Mouse (Mus musculus) bone marrow macrophage, adult 2 months (primary cell): ENCODE results near the gene Zfp706. TPM values are rescaled to one million over a fixed set of nuclear protein-coding genes. Genes with fewer than 3 reads are reported as not detected.
A peak's percentile ranks its signal among the peaks of the same experiment; 100 is the strongest.

ENCODE experiments used
- H3K27ac ChIP-seq: 2 replicates; pipeline ENCODE4 v1.5.1; 2012; ENCODE audit warnings: low read depth, low read length; ENCODE audit not compliant: insufficient read depth
- H3K4me1 ChIP-seq: 2 replicates; pipeline ENCODE4 v1.6.1; 2012; ENCODE audit warnings: low read length; ENCODE audit not compliant: control insufficient read depth, insufficient read depth
- H3K4me3 ChIP-seq: 2 replicates; pipeline ENCODE4 v1.5.1; 2012; ENCODE audit warnings: mild to moderate bottlenecking, low read length, moderate library complexity; ENCODE audit not compliant: insufficient read depth
- CTCF ChIP-seq: IDR thresholded peaks from 2 replicates; pipeline ENCODE4 v1.5.1; 2012; ENCODE audit warnings: low read depth, mild to moderate bottlenecking, low read length, moderate library complexity
- POLR2A ChIP-seq: IDR thresholded peaks from 2 replicates; pipeline ENCODE4 v1.6.1; 2012; ENCODE audit warnings: mild to moderate bottlenecking, low read depth, low read length, borderline replicate concordance
- polyA plus RNA-seq: library from polyadenylated mRNA; stranded (reverse); fragments of >200 nt; gene quantifications from 2 replicates; pipeline ENCODE4 v1.2.4, GENCODE M21; 2012; ENCODE audit not compliant: missing spikeins, insufficient read depth, insufficient read length

Gene Zfp706
- 176 and 194 TPM in 2 replicates for polyA plus RNA-seq

DNA sequence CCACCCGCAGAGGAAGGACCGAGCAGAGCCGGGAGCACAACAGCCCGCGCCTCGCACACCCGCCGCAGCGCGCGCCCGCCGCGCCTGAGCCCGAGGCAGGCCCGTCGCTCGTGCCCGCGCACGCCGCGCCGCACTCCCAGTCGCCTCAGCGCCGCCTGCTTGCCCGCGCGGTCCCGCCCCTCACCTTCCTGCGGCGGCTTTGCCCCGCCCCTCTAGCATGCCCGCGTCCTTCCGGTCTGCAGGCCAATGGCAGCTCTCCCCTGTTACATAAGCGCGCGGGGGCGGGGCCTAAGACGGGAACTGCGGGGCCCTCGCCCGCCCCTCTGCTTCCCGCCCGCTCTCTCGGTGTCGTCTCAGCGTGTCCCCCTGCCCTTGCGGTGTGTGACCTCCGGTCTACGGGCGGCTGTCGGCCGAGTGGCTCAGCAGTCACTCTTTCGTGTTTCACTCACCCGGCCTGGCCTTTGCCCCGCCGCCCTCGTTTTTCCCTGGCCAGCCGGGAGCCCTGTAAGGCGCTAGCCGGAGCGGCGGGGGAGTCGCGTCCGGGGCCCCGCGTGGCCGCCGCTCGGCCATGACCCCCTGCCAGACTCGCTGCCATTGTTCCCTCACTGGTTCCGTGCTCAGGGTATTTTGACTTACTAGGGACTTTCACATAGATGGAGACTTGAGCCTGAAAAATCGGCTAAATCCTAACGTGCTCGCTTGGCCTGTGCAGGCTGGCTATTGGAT, at the start of gene Zfp706:
Gene Zfp706, minus strand, starts transcription at position 541 of the 726 bp plus-strand sequence.
- TF ChIP-seq POLR2A = no peak
- no peak for TF ChIP-seq CTCF
- Histone ChIP-seq H3K4me3 (peak within 1 kb of the TSS; percentile 93), H3K4me1 (peaks cover 18% of the 10 kb centered on the region), H3K27ac (peak within 1 kb of the TSS; percentile 97)

GRCm38 (mm10) chr15:37054582-37054981, 47.0 kb upstream of the Zfp706 start:
- TF ChIP-seq POLR2A = no peak
- TF ChIP-seq CTCF = no peak
- Histone ChIP-seq H3K4me3 (no peak overlapping the region), H3K27ac (no peak overlapping the region), H3K4me1 (no peaks in the 10 kb centered on the region)

DNA sequence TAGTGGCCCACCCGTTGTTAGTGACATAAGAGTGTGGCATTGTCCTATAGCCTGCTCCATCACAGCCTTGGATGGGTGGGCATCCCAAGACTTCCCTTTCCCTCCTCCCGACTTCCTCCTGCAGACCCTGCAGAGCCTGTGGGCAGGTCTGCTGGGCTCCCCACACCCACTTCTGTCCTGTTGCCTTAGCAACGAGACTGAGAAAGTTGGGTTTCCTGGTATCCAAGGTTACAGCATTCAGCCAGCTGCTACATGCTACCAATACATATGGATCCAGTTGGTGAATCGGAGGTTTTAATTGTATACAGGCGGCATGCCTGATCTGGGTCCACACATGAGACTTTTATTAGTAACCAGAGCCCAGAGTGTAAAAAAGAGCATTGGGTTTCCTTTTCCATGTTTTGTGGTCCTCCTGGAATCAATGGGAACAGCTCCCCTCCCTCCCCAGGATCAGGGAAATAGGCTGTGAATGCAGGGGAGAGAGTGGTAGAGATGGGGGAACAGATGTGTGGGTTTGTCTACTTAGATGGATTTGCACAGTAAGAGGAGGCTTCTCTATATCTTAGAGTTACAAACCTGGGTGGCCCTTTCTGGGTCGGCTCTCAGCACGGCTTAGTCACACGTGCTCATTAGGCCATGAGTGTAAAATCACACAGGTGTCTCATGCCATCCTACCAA, 45.7 kb upstream of the Zfp706 start:
- no peak for TF ChIP-seq CTCF
- no peak for TF ChIP-seq POLR2A
- no peaks in the 10 kb centered on the region for H3K4me1 ChIP-seq
- H3K4me3 ChIP-seq = no peak overlapping the region
- no peak overlapping the region for H3K27ac ChIP-seq

GRCm38 (mm10) chr15:37047403-37047802, 39.8 kb upstream of the Zfp706 start:
- Histone ChIP-seq H3K4me3 (no peak overlapping the region), H3K27ac (no peak overlapping the region), H3K4me1 (no peaks in the 10 kb centered on the region)
- no peak for TF ChIP-seq CTCF

GRCm38 (mm10) chr15:37046586-37046985, 39.0 kb upstream of the Zfp706 start:
- Histone ChIP-seq H3K4me1 (no peaks in the 10 kb centered on the region), H3K27ac (no peak overlapping the region), H3K4me3 (no peak overlapping the region)
- TF ChIP-seq POLR2A (no peak), CTCF (no peak)

GRCm38 (mm10) chr15:37046131-37046530, 38.6 kb upstream of the Zfp706 start:
- Histone ChIP-seq H3K4me1 (no peaks in the 10 kb centered on the region), H3K27ac (no peak overlapping the region), H3K4me3 (no peak overlapping the region)
- TF ChIP-seq POLR2A (no peak), CTCF (no peak)

DNA sequence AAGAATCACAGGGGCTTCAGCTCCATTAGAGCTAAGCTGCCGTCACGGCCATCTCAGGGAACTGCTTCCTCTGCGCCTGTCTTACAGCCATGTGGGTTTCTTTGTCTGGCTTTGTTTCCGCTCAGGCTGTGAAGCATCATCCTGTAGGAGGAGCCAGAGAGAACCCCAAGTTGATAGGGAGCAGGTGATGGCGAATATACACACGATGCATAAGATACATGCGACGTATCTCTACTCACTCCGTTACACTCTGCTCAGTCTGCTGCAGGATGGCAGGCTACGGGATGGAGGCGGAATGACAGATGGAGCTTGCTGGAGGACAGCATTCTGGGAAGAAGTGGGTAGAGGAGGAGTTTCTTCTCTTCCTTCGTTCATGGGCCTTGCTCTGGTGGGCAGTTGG, 37.9 kb upstream of the Zfp706 start:
- no peak overlapping the region for H3K27ac ChIP-seq
- H3K4me1 ChIP-seq = no peaks in the 10 kb centered on the region
- no peak overlapping the region for H3K4me3 ChIP-seq
- TF ChIP-seq POLR2A (no peak), CTCF (no peak)

- Histone ChIP-seq H3K4me1 (no peaks in the 10 kb centered on the region), H3K4me3 (no peak overlapping the region), H3K27ac (no peak overlapping the region)
- TF ChIP-seq POLR2A = no peak
- no peak for TF ChIP-seq CTCF
Observed at GRCm38 (mm10) chr15:37042559-37042958, 35.0 kb upstream of the Zfp706 start.

GRCm38 (mm10) chr15:37041214-37041613, 33.6 kb upstream of the Zfp706 start:
- H3K27ac ChIP-seq = no peak overlapping the region
- TF ChIP-seq CTCF = no peak
- no peak for TF ChIP-seq POLR2A
- H3K4me3 ChIP-seq = no peak overlapping the region
- no peaks in the 10 kb centered on the region for H3K4me1 ChIP-seq

GRCm38 (mm10) chr15:37038666-37039065, 31.1 kb upstream of the Zfp706 start:
- Histone ChIP-seq H3K4me3 (no peak overlapping the region), H3K4me1 (no peaks in the 10 kb centered on the region), H3K27ac (no peak overlapping the region)
- TF ChIP-seq POLR2A = no peak
- no peak for TF ChIP-seq CTCF

GRCm38 (mm10) chr15:37037704-37038103, 30.1 kb upstream of the Zfp706 start:
- H3K27ac ChIP-seq = no peak overlapping the region
- H3K4me3 ChIP-seq = no peak overlapping the region
- H3K4me1 ChIP-seq = no peaks in the 10 kb centered on the region
- TF ChIP-seq CTCF (no peak), POLR2A (no peak)
